ENCODE assay signal across 19 mouse cellular contexts in genomic region chr17:8838252-8838651, GRCm38 (mm10).
DNase-seq lines count a peak whose midpoint lies in the region; ATAC-seq and TF ChIP-seq lines count a peak whose summit lies in the region.
"Had no signal": no experiment of that assay in that cellular context is flagged by ENCODE, and none has a peak within 500 bp of the region (broad histone marks: within the 10 kb centered on the region; RNA-seq: fewer than 3 reads in every experiment).

No protein-coding gene starts in this region.

- no peak overlapping the region for H3K4me3 ChIP-seq in kidney, postnatal 0 days (replicated peaks; ENCODE audit: low read depth, low read length)
- no peak overlapping the region for H3K4me3 ChIP-seq in thymus, adult 2 months (ENCODE audit: control insufficient read depth, insufficient read depth, low read length)
- peak overlapping the region; percentile 69 for H3K4me3 ChIP-seq in megakaryocyte, embryonic 14.5 days (replicated peaks)
- H3K4me3 ChIP-seq in forebrain, postnatal 0 days (ENCODE audit: low read depth, low read length), result no peak overlapping the region
- H3K4me3 ChIP-seq: embryonic facial prominence, embryonic 15.5 days; forebrain, embryonic 10.5 days; gastrocnemius, adult 2 months; heart, embryonic 15.5 days; hindbrain, embryonic 10.5 days; midbrain, embryonic 15.5 days had no signal

- H3K9me3 ChIP-seq in kidney, postnatal 0 days (replicated peaks; ENCODE audit: low read length), result no peaks in the 10 kb centered on the region
- no peaks in the 10 kb centered on the region for H3K9me3 ChIP-seq in megakaryocyte, embryonic 14.5 days
- no peaks in the 10 kb centered on the region for H3K9me3 ChIP-seq in forebrain, postnatal 0 days (ENCODE audit: low read length)
- H3K9me3 ChIP-seq: embryonic facial prominence, embryonic 15.5 days; forebrain, embryonic 10.5 days; heart, embryonic 15.5 days; hindbrain, embryonic 10.5 days; midbrain, embryonic 15.5 days had no signal

- H3K27me3 ChIP-seq in kidney, postnatal 0 days (ENCODE audit: insufficient read depth, low read length), result no peaks in the 10 kb centered on the region
- no peaks in the 10 kb centered on the region for H3K27me3 ChIP-seq in thymus, adult 2 months (ENCODE audit: control insufficient read depth, insufficient read depth, low read length)
- H3K27me3 ChIP-seq in megakaryocyte, embryonic 14.5 days (replicated peaks), result no peaks in the 10 kb centered on the region
- H3K27me3 ChIP-seq in forebrain, postnatal 0 days (ENCODE audit: insufficient read depth, low read length), result no peaks in the 10 kb centered on the region
- H3K27me3 ChIP-seq: embryonic facial prominence, embryonic 15.5 days; heart, embryonic 15.5 days; midbrain, embryonic 15.5 days had no signal

- no peak overlapping the region for H3K4me2 ChIP-seq in kidney, postnatal 0 days (ENCODE audit: low read length)
- H3K4me2 ChIP-seq in forebrain, postnatal 0 days (ENCODE audit: low read depth), result no peak overlapping the region
- H3K4me2 ChIP-seq: embryonic facial prominence, embryonic 15.5 days; heart, embryonic 15.5 days; midbrain, embryonic 15.5 days had no signal

- WGBS in kidney, postnatal 0 days, result 48% methylated on average over 8 of the region's 8 CpGs
- 41% methylated on average over 8 of the region's 8 CpGs for WGBS in thymus, adult 2 months
- 44% methylated on average over 8 of the region's 8 CpGs for WGBS in forebrain, postnatal 0 days

- H3K9ac ChIP-seq in kidney, postnatal 0 days (ENCODE audit: low read depth, low read length), result no peak overlapping the region
- H3K9ac ChIP-seq in forebrain, postnatal 0 days, result no peak overlapping the region
- H3K9ac ChIP-seq: embryonic facial prominence, embryonic 15.5 days; heart, embryonic 15.5 days; midbrain, embryonic 15.5 days had no signal

- peak; percentile 17 for DNase-seq in adrenal gland, postnatal 10 days
- no peak for DNase-seq in adrenal gland, adult 8-10 months
- DNase-seq in kidney, postnatal 0 days (ENCODE audit: low spot score), result peak; percentile 19
- DNase-seq in kidney, adult 11 months, result no peak
- DNase-seq in thymus, postnatal 14 days, result peak; percentile 23
- DNase-seq in thymus, adult 2 months, result no peak
- no peak for DNase-seq in forebrain, postnatal 0 days
- DNase-seq: cerebellum, postnatal 10 days; gastrocnemius, adult 2 months; lung, adult 18-20 months; right cerebral cortex, postnatal 14 days had no signal

- no peaks in the 10 kb centered on the region for H3K36me3 ChIP-seq in kidney, postnatal 0 days (ENCODE audit: insufficient read depth, low read length)
- H3K36me3 ChIP-seq in thymus, adult 2 months (ENCODE audit: control insufficient read depth, insufficient read depth, low read length), result no peaks in the 10 kb centered on the region
- H3K36me3 ChIP-seq in megakaryocyte, embryonic 14.5 days (replicated peaks; ENCODE audit: low read length), result no peaks in the 10 kb centered on the region
- H3K36me3 ChIP-seq in forebrain, postnatal 0 days (ENCODE audit: insufficient read depth), result no peaks in the 10 kb centered on the region; the same call in 1 of the 2 replicates
- H3K36me3 ChIP-seq: embryonic facial prominence, embryonic 15.5 days; forebrain, embryonic 10.5 days; heart, embryonic 15.5 days; hindbrain, embryonic 10.5 days; midbrain, embryonic 15.5 days had no signal

- H3K4me1 ChIP-seq in kidney, postnatal 0 days (replicated peaks; ENCODE audit: insufficient read depth, low read length), result peaks cover 19% of the 10 kb centered on the region
- H3K4me1 ChIP-seq in thymus, adult 2 months (replicated peaks; ENCODE audit: control insufficient read depth, insufficient read depth, low read length), result peaks cover 4% of the 10 kb centered on the region; the same call in 1 of the 2 replicates
- peaks cover 83% of the 10 kb centered on the region for H3K4me1 ChIP-seq in megakaryocyte, embryonic 14.5 days
- H3K4me1 ChIP-seq in forebrain, postnatal 0 days (ENCODE audit: insufficient read depth), result 0 out of 2 replicates have a peak, but pooled peaks cover 10% of the 10 kb centered on the region

- ATAC-seq in kidney, postnatal 0 days (replicated peaks; ENCODE audit: low FRiP score, low read depth), result no peak
- ATAC-seq in forebrain, postnatal 0 days, result no peak
- ATAC-seq: hindbrain, postnatal 0 days; intestine, postnatal 0 days; midbrain, embryonic 15.5 days had no signal

- no peak for TF ChIP-seq CTCF in kidney, postnatal 0 days (IDR thresholded peaks at IDR 0.05; ENCODE audit: low read depth)
- no peak for TF ChIP-seq CTCF in thymus, adult 2 months (IDR thresholded peaks at IDR 0.05; ENCODE audit: borderline replicate concordance, control insufficient read depth, extremely low read depth, insufficient read depth, low read length, poor library complexity)
- no peak for TF ChIP-seq CTCF in forebrain, postnatal 0 days (IDR thresholded peaks at IDR 0.05; ENCODE audit: low read depth)

- TF ChIP-seq POLR2A in thymus, adult 2 months (IDR thresholded peaks at IDR 0.05; ENCODE audit: control insufficient read depth, extremely low read depth, insufficient read depth, low read length, poor library complexity), result no peak

- H3K27ac ChIP-seq in kidney, postnatal 0 days, result no peak overlapping the region
- H3K27ac ChIP-seq in thymus, adult 2 months (ENCODE audit: control insufficient read depth, insufficient read depth, low read length), result no peak overlapping the region
- no peak overlapping the region for H3K27ac ChIP-seq in forebrain, postnatal 0 days (ENCODE audit: low read depth, low read length)
- H3K27ac ChIP-seq: embryonic facial prominence, embryonic 15.5 days; gastrocnemius, adult 2 months; hindbrain, postnatal 0 days; midbrain, embryonic 15.5 days had no signal

Comparison
In these comparisons a context has a peak if more than half of its experiments do, and no peak if none do; other contexts are left out.
1. DNase-seq: peak in adrenal gland, postnatal 10 days (single experiment), kidney, postnatal 0 days (single experiment) and thymus, postnatal 14 days (single experiment); none in adrenal gland, adult 8-10 months (single experiment), kidney, adult 11 months (single experiment), thymus, adult 2 months (single experiment) and forebrain, postnatal 0 days (single experiment).